Mouse (Mus musculus) lung, postnatal 0 days (tissue): ENCODE results near the gene Telo2. TPM values are rescaled to one million over a fixed set of nuclear protein-coding genes. Genes with fewer than 3 reads are reported as not detected.

Source experiments
- ATAC-seq: fragments of 200-750 bp; cut with Nextera tagmentation; 2 replicates; pipeline ENCODE4 v1.8.0; 2017; ENCODE audit warnings: moderate library complexity
- DNase-seq: peaks from one replicate; pipeline ENCODE4 v3.0.0-alpha.2; 2016; ENCODE audit warnings: low spot score
- H3K27ac ChIP-seq: fragments of 300-500 bp; sonication (generic); 2 replicates; pipeline ENCODE4 v1.5.1; 2014; ENCODE audit warnings: antibody characterized with exemption, mild to moderate bottlenecking, low read length, mixed read lengths
- H3K27me3 ChIP-seq: fragments of 300-500 bp; sonication (generic); replicated peaks from 2 replicates; pipeline ENCODE4 v1.6.1; 2014; ENCODE audit warnings: low read length, mixed read lengths; ENCODE audit not compliant: insufficient read depth
- H3K36me3 ChIP-seq: fragments of 300-500 bp; sonication (generic); 2 replicates; pipeline ENCODE4 v1.6.1; 2014; ENCODE audit warnings: low read length, mixed read lengths; ENCODE audit not compliant: insufficient read depth
- H3K4me1 ChIP-seq: fragments of 300-500 bp; sonication (generic); 2 replicates; pipeline ENCODE4 v1.6.1; 2014; ENCODE audit warnings: antibody characterized with exemption, low read depth, low read length, mixed read lengths; ENCODE audit not compliant: insufficient read depth
- H3K4me2 ChIP-seq: fragments of 300-500 bp; sonication (generic); replicated peaks from 2 replicates; pipeline ENCODE4 v1.6.1; 2014; ENCODE audit warnings: low read depth, mild to moderate bottlenecking, low read length, moderate library complexity, mixed read lengths
- H3K4me3 ChIP-seq: fragments of 300-500 bp; sonication (generic); 2 replicates; pipeline ENCODE4 v1.5.1; 2014; ENCODE audit warnings: low read depth, low read length
- H3K9ac ChIP-seq: fragments of 300-500 bp; sonication (generic); replicated peaks from 2 replicates; pipeline ENCODE4 v1.6.1; 2014; ENCODE audit warnings: low read depth, mild to moderate bottlenecking
- H3K9me3 ChIP-seq: fragments of 300-500 bp; sonication (generic); 2 replicates; pipeline ENCODE4 v1.6.1; 2016; ENCODE audit warnings: low read length, mixed read lengths
- CTCF ChIP-seq: IDR thresholded peaks from 2 replicates; pipeline ENCODE4 v1.5.1; 2016; ENCODE audit warnings: antibody characterized with exemption, mild to moderate bottlenecking
- EP300 ChIP-seq: IDR thresholded peaks from 2 replicates; pipeline ENCODE4 v1.6.1; 2016; ENCODE audit warnings: antibody characterized with exemption, mild to moderate bottlenecking, control low read depth
- WGBS: fragments of 180-500 bp; shearing (Covaris S2); extraction: QIAGEN DNeasy Blood & Tissue Kit; methylation state at CpG from one replicate; pipeline ENCODE4 v1.1.7; 2014; 5-methylcytosine and 5-hydroxymethylcytosine counted together
- polyA plus RNA-seq: library from polyadenylated mRNA; unstranded; fragments of >200 nt; fragmentation: Nextera tagmentation; extraction: Ambion mirVana; gene quantifications from 2 replicates; pipeline ENCODE4 v1.2.1, GENCODE M21; 2015

The Telo2 gene
- 13.7 and 13.9 TPM in 2 replicates for polyA plus RNA-seq

DNA sequence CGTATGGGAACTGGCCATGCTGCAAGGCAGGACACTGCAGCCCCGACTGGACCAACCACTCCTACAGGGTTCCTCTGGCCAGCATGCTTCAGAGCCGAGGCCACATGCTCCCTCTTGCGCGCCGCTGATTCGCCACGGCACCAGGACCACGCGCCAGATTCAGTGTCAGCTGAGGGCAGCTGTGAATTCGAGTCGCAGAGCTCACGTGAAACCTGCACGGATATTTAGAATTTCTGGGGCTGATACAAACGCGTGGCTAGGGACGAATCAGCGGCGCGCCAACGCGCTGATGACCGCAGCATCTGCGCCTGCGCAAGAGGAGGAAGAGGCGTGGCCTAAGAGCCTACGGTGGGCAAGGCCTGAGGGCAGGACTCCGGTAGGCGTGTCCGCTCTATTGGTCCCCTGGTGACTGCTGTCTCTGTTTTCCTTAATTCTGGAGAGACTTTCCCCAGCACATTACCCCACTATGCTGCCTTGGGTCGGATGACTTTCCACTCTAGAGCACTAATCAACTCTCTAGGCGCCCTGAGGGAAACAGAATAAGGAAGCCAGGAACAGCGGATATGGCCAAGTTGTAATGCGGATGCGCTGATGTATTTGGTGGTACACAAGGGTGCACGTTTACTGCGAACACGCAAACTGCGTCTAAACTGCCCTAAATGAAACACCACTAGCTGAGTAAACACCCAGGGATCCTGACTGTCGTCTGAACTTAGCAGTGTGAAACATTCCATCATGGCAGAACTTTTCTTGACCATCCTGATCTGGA lies at the start of gene Telo2:
TSS of gene Telo2 (minus strand) at position 304 of the 769 bp plus-strand sequence.
- TF ChIP-seq EP300 (no peak), CTCF (no peak)
- no peaks in the 10 kb centered on the region for H3K36me3 ChIP-seq

DNA sequence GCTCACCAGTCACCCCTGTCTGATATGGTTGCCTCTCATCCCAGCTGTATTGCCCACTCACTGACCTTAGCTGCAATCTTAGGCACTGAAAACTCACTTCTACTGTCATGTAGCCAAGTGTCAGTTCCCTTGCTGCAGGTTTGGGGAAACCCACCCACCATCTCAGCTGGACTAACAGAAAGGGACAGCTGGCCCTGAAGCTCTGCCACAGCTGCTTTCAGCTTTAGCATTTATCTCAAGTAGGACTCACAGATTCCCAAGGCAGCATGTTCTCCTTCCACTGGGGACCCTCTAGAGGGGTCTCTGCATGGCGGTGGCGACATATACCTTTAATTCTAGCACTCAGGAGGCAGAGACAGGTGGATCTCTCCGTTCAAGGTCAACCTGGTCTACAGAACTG lies 49.0 kb upstream of the Telo2 start:
- Histone ChIP-seq H3K9ac (no peak overlapping the region), H3K27me3 (no peaks in the 10 kb centered on the region), H3K4me3 (no peak overlapping the region), H3K4me1 (no peaks in the 10 kb centered on the region), H3K4me2 (no peak overlapping the region), H3K27ac (no peak overlapping the region), H3K36me3 (no peaks in the 10 kb centered on the region), H3K9me3 (no peaks in the 10 kb centered on the region)
- TF ChIP-seq CTCF (no peak), EP300 (no peak)
- 91% methylated on average over 3 of the region's 3 CpGs for WGBS
- no peak for DNase-seq
- no peak for ATAC-seq

More for the DNA sequence above, at the start of gene Telo2:
- Histone ChIP-seq H3K4me1 (peaks cover 12% of the 10 kb centered on the region; the same call in 1 of the 2 replicates), H3K9ac (peak within 1 kb of the TSS; percentile 37), H3K4me2 (peak within 1 kb of the TSS; percentile 87), H3K27ac (peak within 1 kb of the TSS; percentile 93), H3K4me3 (peak within 1 kb of the TSS; percentile 40), H3K27me3 (no peaks in the 10 kb centered on the region), H3K9me3 (no peaks in the 10 kb centered on the region)
- peak; percentile 95 for DNase-seq
- 5% methylated on average over 40 of the region's 40 CpGs for WGBS
- peak; percentile 94 for ATAC-seq

DNA sequence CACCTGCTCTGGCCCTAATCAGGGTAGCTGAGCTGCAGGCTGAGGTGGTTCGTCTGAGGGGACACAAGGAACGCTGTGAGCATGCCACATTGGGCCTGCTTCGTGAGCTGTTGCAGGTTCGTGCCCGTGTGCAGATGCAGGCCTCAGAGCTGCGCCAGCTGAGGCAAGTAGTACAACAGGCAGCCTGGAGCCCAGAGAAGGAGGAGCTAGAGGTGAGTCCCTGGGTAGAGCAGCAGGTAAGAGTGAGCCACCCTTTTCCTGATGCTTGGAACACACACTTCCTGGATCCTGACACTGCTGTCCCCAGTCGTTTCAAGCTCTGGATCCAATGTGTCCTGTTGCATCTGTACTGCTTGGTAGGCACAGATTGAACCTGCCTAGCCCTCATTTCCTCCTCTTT lies 47.6 kb upstream of the Telo2 start:
- Histone ChIP-seq H3K9me3 (no peaks in the 10 kb centered on the region), H3K9ac (no peak overlapping the region), H3K27me3 (no peaks in the 10 kb centered on the region), H3K4me2 (no peak overlapping the region), H3K4me1 (no peaks in the 10 kb centered on the region), H3K27ac (no peak overlapping the region), H3K36me3 (peaks cover 7% of the 10 kb centered on the region; the same call in 1 of the 2 replicates), H3K4me3 (no peak overlapping the region)
- no peak for DNase-seq
- TF ChIP-seq CTCF (no peak), EP300 (no peak)
- no peak for ATAC-seq
- WGBS = 73% methylated on average over 7 of the region's 7 CpGs

DNA sequence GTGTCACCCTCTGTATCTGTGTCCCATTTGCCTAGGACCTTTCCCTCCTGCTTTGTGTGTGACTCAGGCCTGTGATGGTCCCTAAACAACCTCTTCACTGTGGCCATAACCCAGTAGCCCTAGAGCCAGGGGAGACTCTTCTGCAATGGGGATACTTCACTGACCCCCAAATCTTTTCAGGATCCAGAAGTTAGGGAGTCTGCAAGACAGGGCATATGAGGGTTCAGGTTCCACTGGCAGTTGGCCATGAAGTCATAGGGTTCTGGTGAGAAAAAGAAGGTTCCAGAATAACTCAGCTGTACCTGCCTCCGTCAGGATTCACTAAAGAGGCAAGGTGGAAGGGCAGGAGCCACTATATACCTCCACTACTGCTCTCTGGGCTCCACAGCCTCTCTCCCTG lies 46.4 kb upstream of the Telo2 start, which contains the start of gene Ccdc154:
TSS of gene Ccdc154 (plus strand) at position 301 of the 400 bp plus-strand sequence.
- WGBS = 79% methylated on average over 1 of the region's 1 CpGs
- TF ChIP-seq CTCF (no peak), EP300 (no peak)
- no peak within 1 kb of the TSS for H3K4me2 ChIP-seq
- ATAC-seq = no peak
- no peak within 1 kb of the TSS for H3K27ac ChIP-seq
- no peak within 1 kb of the TSS for H3K4me3 ChIP-seq
- no peaks in the 10 kb centered on the region for H3K9me3 ChIP-seq
- no peaks in the 10 kb centered on the region for H3K27me3 ChIP-seq
- H3K36me3 ChIP-seq = peaks cover 10% of the 10 kb centered on the region; the same call in 1 of the 2 replicates
- H3K4me1 ChIP-seq = no peaks in the 10 kb centered on the region
- no peak for DNase-seq
- H3K9ac ChIP-seq = no peak within 1 kb of the TSS

DNA sequence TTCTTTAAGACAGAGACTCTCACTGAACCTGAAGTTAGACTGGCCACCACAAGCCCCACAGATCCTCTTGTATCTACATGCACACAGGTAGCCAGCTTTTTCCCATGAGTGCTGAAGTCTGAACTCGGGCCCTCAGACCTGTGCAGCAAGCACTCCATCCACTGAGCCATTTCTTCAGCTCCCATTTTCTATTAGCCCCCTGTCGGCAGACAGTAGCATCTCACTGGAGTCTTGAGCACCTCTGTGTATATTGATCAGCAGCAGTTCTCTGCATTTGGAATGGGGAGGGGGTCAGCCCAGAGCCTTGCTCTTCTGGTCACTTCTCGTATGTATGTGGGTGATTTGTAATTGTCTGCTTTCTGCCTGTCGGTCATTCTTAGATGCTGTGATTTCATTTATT lies 24.2 kb upstream of the Telo2 start:
- H3K4me3 ChIP-seq = no peak overlapping the region
- no peaks in the 10 kb centered on the region for H3K27me3 ChIP-seq
- no peak for DNase-seq
- H3K9ac ChIP-seq = no peak overlapping the region
- no peak for ATAC-seq
- WGBS = 58% methylated on average over 4 of the region's 4 CpGs
- no peak overlapping the region for H3K4me2 ChIP-seq
- no peaks in the 10 kb centered on the region for H3K4me1 ChIP-seq
- no peaks in the 10 kb centered on the region for H3K36me3 ChIP-seq
- H3K9me3 ChIP-seq = no peaks in the 10 kb centered on the region
- TF ChIP-seq EP300 (no peak), CTCF (peak; percentile 60)
- no peak overlapping the region for H3K27ac ChIP-seq

DNA sequence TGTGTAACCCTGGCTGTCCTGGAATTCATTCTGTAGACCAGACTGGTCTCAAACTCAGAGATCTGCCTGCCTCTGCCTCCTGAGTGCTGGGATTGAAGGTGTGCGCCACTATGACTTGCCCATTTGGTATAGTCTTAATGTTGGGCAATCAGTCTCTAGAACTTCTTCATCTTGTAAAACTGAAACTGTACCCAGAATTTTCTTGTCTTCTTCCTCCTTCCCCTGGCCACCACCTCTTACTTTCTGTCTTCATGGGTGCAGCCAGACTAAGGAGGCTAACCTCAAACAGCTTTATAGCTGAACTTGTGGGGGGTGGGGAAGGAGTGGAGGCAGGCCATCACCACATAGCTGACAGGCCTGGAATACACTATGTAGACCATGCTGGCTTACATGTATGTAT lies 23.0 kb upstream of the Telo2 start:
- 94% methylated on average over 1 of the region's 1 CpGs for WGBS
- DNase-seq = no peak
- no peak for ATAC-seq
- Histone ChIP-seq H3K9me3 (no peaks in the 10 kb centered on the region), H3K27ac (no peak overlapping the region), H3K4me1 (peaks cover 4% of the 10 kb centered on the region), H3K27me3 (no peaks in the 10 kb centered on the region), H3K4me2 (no peak overlapping the region), H3K9ac (no peak overlapping the region), H3K4me3 (no peak overlapping the region), H3K36me3 (no peaks in the 10 kb centered on the region)
- TF ChIP-seq CTCF (no peak), EP300 (no peak)
